Mouse (Mus musculus): ENCODE results near the gene Ralb. TPM values are rescaled to one million over a fixed set of nuclear protein-coding genes. Genes with fewer than 3 reads are reported as not detected.

Gene Ralb
- polyA plus RNA-seq, 1 experiment from 2014 or later: 41.6 TPM

DNA sequence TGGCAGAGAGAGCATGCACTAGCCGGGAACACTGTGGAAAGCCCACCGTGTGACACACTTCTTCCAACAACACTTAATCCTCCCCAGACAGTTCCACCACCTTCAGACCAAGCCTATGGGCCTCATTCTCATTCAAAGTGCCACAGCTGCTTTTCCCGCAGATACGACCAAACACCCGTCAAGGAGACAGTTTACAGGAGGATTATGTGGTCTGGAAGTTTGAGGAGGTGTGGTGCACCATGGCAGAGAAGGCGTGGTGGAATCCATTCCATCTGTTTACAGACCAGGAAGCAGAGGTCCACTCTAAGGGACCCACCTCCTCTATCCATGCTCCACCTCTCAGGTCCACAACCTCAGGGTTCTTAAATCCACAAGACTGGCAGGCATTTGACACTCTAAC, 14.7 kb upstream of the Ralb start:
- Histone ChIP-seq H3K27ac (ENCODE audit: low read depth, low read length) (no peak overlapping the region), H3K4me2 (ENCODE audit: low read length) (no peak overlapping the region), H3K9me3 (replicated peaks; ENCODE audit: control insufficient read depth, low read length) (no peaks in the 10 kb centered on the region), H3K4me1 (ENCODE audit: control insufficient read depth, insufficient read depth, low read length) (no peaks in the 10 kb centered on the region), H3K4me3 (ENCODE audit: low read depth, low read length) (no peak overlapping the region), H3K9ac (ENCODE audit: low read length) (no peak overlapping the region), H3K36me3 (ENCODE audit: control insufficient read depth, insufficient read depth, low read length) (no peaks in the 10 kb centered on the region), H3K27me3 (replicated peaks; ENCODE audit: control insufficient read depth, insufficient read depth, low read length) (no peaks in the 10 kb centered on the region)
- no peak for DNase-seq (ENCODE audit: low spot score)
- 85% methylated on average over 6 of the region's 6 CpGs for WGBS
- ATAC-seq: no peak

DNA sequence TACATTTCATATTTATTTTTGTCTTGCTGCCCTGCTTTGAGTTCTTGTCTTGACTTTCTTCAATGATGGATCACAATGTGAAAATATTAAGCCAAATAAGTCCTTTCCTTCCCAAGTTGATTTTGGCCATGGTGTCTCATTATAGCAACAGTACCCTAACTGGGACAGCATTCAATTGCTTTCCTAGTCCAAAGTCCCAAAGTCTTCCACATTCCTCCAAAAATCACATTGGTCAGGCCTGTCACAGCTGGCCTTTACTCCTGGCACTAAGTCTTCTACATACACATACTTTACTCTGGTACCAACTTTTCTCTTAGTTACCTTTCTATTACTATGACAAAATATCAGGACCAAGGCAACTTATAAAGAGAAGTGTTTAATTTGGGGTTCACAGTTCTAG, 14.2 kb upstream of the Ralb start:
- no peak for ATAC-seq
- H3K9ac ChIP-seq (ENCODE audit: low read length): no peak overlapping the region

DNA sequence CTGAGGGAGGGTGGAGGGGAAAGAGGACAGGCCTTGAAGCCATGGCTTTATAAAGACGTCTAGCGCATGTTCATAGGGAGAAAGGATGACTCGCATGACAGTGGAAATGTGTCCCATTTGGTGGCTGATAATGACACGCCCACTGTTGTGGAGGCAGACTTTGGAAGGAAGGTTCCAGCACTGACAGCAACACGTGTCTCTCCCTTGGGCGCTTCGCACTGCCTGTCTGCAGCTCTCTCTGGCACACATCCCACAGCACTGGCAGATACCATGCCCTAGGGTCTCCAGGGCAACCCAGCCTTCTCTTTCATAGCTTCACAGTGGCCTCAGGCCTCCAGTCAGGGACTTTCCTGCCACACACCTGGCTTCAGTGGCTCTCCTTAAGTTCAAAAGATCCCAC, 13.5 kb upstream of the Ralb start:
- no peak overlapping the region for H3K4me3 ChIP-seq (ENCODE audit: low read depth, low read length)
- no peak overlapping the region for H3K4me2 ChIP-seq (ENCODE audit: low read length)
- no peaks in the 10 kb centered on the region for H3K36me3 ChIP-seq (ENCODE audit: control insufficient read depth, insufficient read depth, low read length)
- H3K27me3 ChIP-seq (replicated peaks; ENCODE audit: control insufficient read depth, insufficient read depth, low read length): no peaks in the 10 kb centered on the region
- DNase-seq (ENCODE audit: low spot score) (no peak), ATAC-seq (no peak)
- no peak overlapping the region for H3K27ac ChIP-seq (ENCODE audit: low read depth, low read length)
- no peak overlapping the region for H3K9ac ChIP-seq (ENCODE audit: low read length)
- H3K9me3 ChIP-seq (replicated peaks; ENCODE audit: control insufficient read depth, low read length): no peaks in the 10 kb centered on the region
- 78% methylated on average over 7 of the region's 7 CpGs for WGBS
- no peaks in the 10 kb centered on the region for H3K4me1 ChIP-seq (ENCODE audit: control insufficient read depth, insufficient read depth, low read length)

More for the DNA sequence above, 14.2 kb upstream of the Ralb start:
- Histone ChIP-seq H3K4me3 (ENCODE audit: low read depth, low read length) (no peak overlapping the region), H3K27ac (ENCODE audit: low read depth, low read length) (no peak overlapping the region), H3K4me2 (ENCODE audit: low read length) (no peak overlapping the region), H3K9me3 (replicated peaks; ENCODE audit: control insufficient read depth, low read length) (no peaks in the 10 kb centered on the region), H3K36me3 (ENCODE audit: control insufficient read depth, insufficient read depth, low read length) (no peaks in the 10 kb centered on the region), H3K27me3 (replicated peaks; ENCODE audit: control insufficient read depth, insufficient read depth, low read length) (no peaks in the 10 kb centered on the region), H3K4me1 (ENCODE audit: control insufficient read depth, insufficient read depth, low read length) (no peaks in the 10 kb centered on the region)
- no peak for DNase-seq (ENCODE audit: low spot score)

DNA sequence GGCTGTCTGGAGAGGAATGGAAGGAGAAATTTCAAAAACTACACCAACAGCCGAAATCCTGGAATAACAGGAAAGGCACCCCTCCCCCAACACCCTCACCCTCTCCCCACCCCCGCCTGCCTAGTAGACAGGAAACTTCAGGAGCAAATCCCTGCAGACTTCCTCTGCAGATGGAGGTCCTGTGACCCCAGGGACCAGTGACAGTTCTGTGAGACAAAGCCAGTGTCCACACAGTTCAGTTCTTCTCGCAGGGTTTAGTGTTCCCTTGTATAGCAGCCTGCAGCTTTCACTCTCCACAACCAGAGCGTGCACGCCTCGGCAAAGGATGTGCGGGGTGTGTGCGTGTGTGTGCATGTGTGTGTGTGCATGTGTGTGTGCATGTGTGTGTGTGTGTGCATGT, 6.3 kb upstream of the Ralb start:
- Histone ChIP-seq H3K4me1 (ENCODE audit: control insufficient read depth, insufficient read depth, low read length) (peaks cover 6% of the 10 kb centered on the region; the same call in 1 of the 2 replicates), H3K27ac (ENCODE audit: low read depth, low read length) (no peak overlapping the region), H3K4me3 (ENCODE audit: low read depth, low read length) (no peak overlapping the region), H3K9me3 (replicated peaks; ENCODE audit: control insufficient read depth, low read length) (no peaks in the 10 kb centered on the region), H3K36me3 (ENCODE audit: control insufficient read depth, insufficient read depth, low read length) (no peaks in the 10 kb centered on the region), H3K4me2 (ENCODE audit: low read length) (no peak overlapping the region), H3K9ac (ENCODE audit: low read length) (no peak overlapping the region), H3K27me3 (replicated peaks; ENCODE audit: control insufficient read depth, insufficient read depth, low read length) (no peaks in the 10 kb centered on the region)
- ATAC-seq: no peak
- no peak for DNase-seq (ENCODE audit: low spot score)
- WGBS: 88% methylated on average over 8 of the region's 8 CpGs

DNA sequence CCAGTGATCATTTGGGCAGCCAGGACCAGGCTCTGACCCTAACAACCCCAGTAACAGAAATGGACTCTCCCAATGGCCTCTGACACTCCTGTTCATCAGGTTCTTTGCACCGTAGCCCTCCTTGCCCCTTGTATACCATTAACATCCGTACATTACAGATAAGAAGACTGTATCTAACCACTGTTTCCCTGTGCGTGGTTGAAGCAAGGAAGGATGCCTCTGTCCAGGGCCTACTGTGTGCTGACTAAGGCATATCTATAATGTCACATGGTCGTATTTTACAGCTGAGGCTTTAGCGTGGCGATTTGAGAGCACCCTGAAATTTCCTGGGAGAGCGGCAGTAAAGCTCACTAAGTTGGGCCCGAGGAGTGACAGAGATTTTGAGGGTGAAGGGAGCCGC, 5.8 kb upstream of the Ralb start:
- H3K4me2 ChIP-seq (ENCODE audit: low read length): no peak overlapping the region
- ATAC-seq (no peak), DNase-seq (ENCODE audit: low spot score) (no peak)
- H3K4me3 ChIP-seq (ENCODE audit: low read depth, low read length): no peak overlapping the region
- H3K27ac ChIP-seq (ENCODE audit: low read depth, low read length): no peak overlapping the region
- peaks cover 6% of the 10 kb centered on the region; the same call in 1 of the 2 replicates for H3K4me1 ChIP-seq (ENCODE audit: control insufficient read depth, insufficient read depth, low read length)
- no peak overlapping the region for H3K9ac ChIP-seq (ENCODE audit: low read length)
- H3K27me3 ChIP-seq (replicated peaks; ENCODE audit: control insufficient read depth, insufficient read depth, low read length): no peaks in the 10 kb centered on the region
- no peaks in the 10 kb centered on the region for H3K9me3 ChIP-seq (replicated peaks; ENCODE audit: control insufficient read depth, low read length)
- WGBS: 78% methylated on average over 9 of the region's 9 CpGs
- no peaks in the 10 kb centered on the region for H3K36me3 ChIP-seq (ENCODE audit: control insufficient read depth, insufficient read depth, low read length)

DNA sequence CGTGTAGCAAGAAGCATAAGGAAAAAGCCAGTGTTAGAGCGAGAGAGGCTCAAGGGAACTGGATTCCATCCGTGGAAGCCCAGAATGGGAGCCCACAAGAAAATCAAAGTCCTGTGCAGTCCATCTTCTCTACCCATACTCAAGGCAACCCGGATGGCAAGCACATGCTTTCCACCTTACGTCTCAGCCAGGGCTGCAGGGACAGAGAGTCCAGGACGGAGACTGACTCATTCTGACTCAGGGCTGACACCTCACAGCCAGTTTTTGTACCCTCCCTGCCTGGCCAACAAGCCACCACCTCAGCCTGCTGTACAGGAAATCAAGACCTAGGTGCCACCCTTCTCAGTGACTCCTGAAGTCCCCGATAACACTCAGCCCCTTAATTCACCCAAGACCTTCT, 4.9 kb upstream of the Ralb start:
- H3K27ac ChIP-seq (ENCODE audit: low read depth, low read length): no peak overlapping the region
- WGBS: 87% methylated on average over 7 of the region's 7 CpGs
- H3K4me3 ChIP-seq (ENCODE audit: low read depth, low read length): no peak overlapping the region
- no peak for DNase-seq (ENCODE audit: low spot score)
- H3K9me3 ChIP-seq (replicated peaks; ENCODE audit: control insufficient read depth, low read length): no peaks in the 10 kb centered on the region
- no peak overlapping the region for H3K9ac ChIP-seq (ENCODE audit: low read length)
- no peaks in the 10 kb centered on the region for H3K27me3 ChIP-seq (replicated peaks; ENCODE audit: control insufficient read depth, insufficient read depth, low read length)
- H3K36me3 ChIP-seq (ENCODE audit: control insufficient read depth, insufficient read depth, low read length): no peaks in the 10 kb centered on the region
- H3K4me1 ChIP-seq (ENCODE audit: control insufficient read depth, insufficient read depth, low read length): peaks cover 8% of the 10 kb centered on the region; the same call in 1 of the 2 replicates
- H3K4me2 ChIP-seq (ENCODE audit: low read length): no peak overlapping the region
- ATAC-seq: no peak

DNA sequence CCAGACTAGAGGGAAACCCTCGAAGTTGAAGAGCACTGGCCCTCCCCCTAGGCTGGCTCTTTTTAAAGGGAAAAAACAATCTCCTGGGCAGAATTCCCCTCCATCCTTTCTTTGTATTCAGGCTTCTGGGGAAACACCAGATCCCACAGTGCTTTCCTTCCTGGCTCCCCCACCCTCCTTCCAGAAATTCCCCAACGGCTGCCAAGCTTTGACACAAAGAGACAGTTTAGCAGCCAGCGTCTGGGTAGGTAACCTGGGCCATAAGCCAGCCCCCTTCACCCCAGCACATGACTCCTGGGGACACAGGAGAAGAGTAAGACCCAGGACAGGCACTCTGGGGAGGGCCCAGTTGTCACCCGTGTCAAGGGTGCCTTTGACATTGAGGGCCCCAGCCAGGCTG, 4.0 kb upstream of the Ralb start:
- Histone ChIP-seq H3K27me3 (replicated peaks; ENCODE audit: control insufficient read depth, insufficient read depth, low read length) (no peaks in the 10 kb centered on the region), H3K36me3 (ENCODE audit: control insufficient read depth, insufficient read depth, low read length) (no peaks in the 10 kb centered on the region), H3K9ac (ENCODE audit: low read length) (no peak overlapping the region), H3K9me3 (replicated peaks; ENCODE audit: control insufficient read depth, low read length) (no peaks in the 10 kb centered on the region), H3K4me1 (ENCODE audit: control insufficient read depth, insufficient read depth, low read length) (peaks cover 11% of the 10 kb centered on the region), H3K4me3 (ENCODE audit: low read depth, low read length) (no peak overlapping the region), H3K27ac (ENCODE audit: low read depth, low read length) (no peak overlapping the region), H3K4me2 (ENCODE audit: low read length) (no peak overlapping the region)
- ATAC-seq (no peak), DNase-seq (ENCODE audit: low spot score) (peak; percentile 58)
- WGBS: 26% methylated on average over 4 of the region's 4 CpGs

DNA sequence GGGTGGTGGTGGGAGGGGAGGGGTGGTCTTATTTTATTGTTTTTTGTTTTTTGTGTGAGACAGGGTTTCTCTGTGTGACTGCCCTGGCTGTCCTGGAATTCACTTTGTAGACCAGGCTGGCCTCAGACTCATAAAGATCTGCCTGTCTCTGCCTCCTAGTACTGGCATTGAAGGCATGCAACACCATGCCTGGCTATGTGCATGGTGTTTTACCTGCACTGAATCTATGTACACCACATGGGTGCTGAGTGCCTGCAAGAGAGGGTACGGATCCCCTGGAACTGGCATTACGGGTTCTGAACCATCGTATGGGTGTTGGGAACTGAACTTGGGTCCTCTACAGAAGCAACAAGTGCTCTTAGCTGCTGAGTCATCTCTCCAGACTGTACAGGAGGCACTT, 1.4 kb upstream of the Ralb start:
- Histone ChIP-seq H3K9ac (ENCODE audit: low read length) (no peak overlapping the region), H3K36me3 (ENCODE audit: control insufficient read depth, insufficient read depth, low read length) (no peaks in the 10 kb centered on the region), H3K27ac (ENCODE audit: low read depth, low read length) (no peak overlapping the region), H3K9me3 (replicated peaks; ENCODE audit: control insufficient read depth, low read length) (no peaks in the 10 kb centered on the region), H3K4me3 (ENCODE audit: low read depth, low read length) (no peak overlapping the region), H3K4me2 (ENCODE audit: low read length) (no peak overlapping the region), H3K27me3 (replicated peaks; ENCODE audit: control insufficient read depth, insufficient read depth, low read length) (no peaks in the 10 kb centered on the region), H3K4me1 (ENCODE audit: control insufficient read depth, insufficient read depth, low read length) (peaks cover 11% of the 10 kb centered on the region)
- 87% methylated on average over 3 of the region's 3 CpGs for WGBS
- DNase-seq (ENCODE audit: low spot score) (no peak), ATAC-seq (no peak)

DNA sequence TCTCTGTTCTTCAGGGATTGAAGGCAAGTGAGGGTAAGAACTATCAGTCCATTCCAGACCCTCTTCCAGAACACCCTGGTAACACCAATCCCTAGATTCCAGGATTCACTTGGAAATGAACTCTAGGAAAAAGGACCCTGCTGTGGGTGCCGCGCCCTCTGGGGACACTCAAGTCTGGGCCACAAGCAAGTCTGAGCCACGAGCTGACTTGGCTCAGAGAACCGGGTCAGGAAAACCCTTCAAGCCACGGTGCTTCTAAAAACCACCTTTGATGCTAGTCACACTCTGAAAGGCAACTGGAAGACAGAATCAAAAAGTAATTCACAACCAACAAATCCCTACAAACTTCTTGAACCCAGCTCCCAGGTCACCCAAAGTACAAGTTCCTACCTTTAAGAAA, 786 bp downstream of the Ralb start:
- Histone ChIP-seq H3K4me3 (ENCODE audit: low read depth, low read length) (peak overlapping the region; percentile 66), H3K36me3 (ENCODE audit: control insufficient read depth, insufficient read depth, low read length) (no peaks in the 10 kb centered on the region), H3K27me3 (replicated peaks; ENCODE audit: control insufficient read depth, insufficient read depth, low read length) (no peaks in the 10 kb centered on the region), H3K4me1 (ENCODE audit: control insufficient read depth, insufficient read depth, low read length) (peaks cover 11% of the 10 kb centered on the region), H3K9ac (ENCODE audit: low read length) (peak overlapping the region; percentile 71), H3K9me3 (replicated peaks; ENCODE audit: control insufficient read depth, low read length) (no peaks in the 10 kb centered on the region), H3K4me2 (ENCODE audit: low read length) (peak overlapping the region; percentile 86), H3K27ac (ENCODE audit: low read depth, low read length) (no peak overlapping the region)
- 29% methylated on average over 5 of the region's 5 CpGs for WGBS
- DNase-seq (ENCODE audit: low spot score): no peak
- no peak for ATAC-seq
